Mouse (Mus musculus) CH12.LX (cell line): ENCODE measurements around the gene Gnai2. TPM values are rescaled to one million over a fixed set of nuclear protein-coding genes. Genes with fewer than 3 reads are reported as not detected.

ENCODE experiments used
- DNase-seq: peaks from one replicate; pipeline ENCODE4 v3.0.0-alpha.2; 2013; ENCODE audit errors: extremely low read depth
- H3K27ac ChIP-seq: 2 replicates; pipeline ENCODE4 v1.5.1; 2012; ENCODE audit warnings: low read depth, mild to moderate bottlenecking, control low read depth, moderate library complexity; ENCODE audit not compliant: insufficient read depth
- H3K27me3 ChIP-seq: replicated peaks from 2 replicates; pipeline ENCODE3; 2012; ENCODE audit warnings: inconsistent platforms
- H3K36me3 ChIP-seq, 2 experiments: replicated peaks in 1 of 2; 2 replicates each; pipeline versions ENCODE3 to v1.6.1; 2012; ENCODE audit warnings: inconsistent platforms in 1 of 2, low read length in 1 of 2, mild to moderate bottlenecking in 1 of 2, mixed read lengths in 1 of 2, moderate library complexity in 1 of 2; ENCODE audit not compliant: control insufficient read depth in 1 of 2, insufficient read depth in 1 of 2
- H3K4me1 ChIP-seq, 2 experiments: 2 replicates each; pipeline ENCODE4 v1.6.1; 2012; ENCODE audit warnings: inconsistent platforms in 1 of 2, moderate library complexity in 1 of 2; ENCODE audit not compliant: insufficient read depth in 2 of 2, control insufficient read depth in 1 of 2
- H3K4me2 ChIP-seq: 2 replicates; pipeline ENCODE4 v1.6.1; 2012; ENCODE audit warnings: low read depth, mild to moderate bottlenecking, control low read depth; ENCODE audit not compliant: poor library complexity, insufficient read depth, severe bottlenecking
- H3K4me3 ChIP-seq, 3 experiments: fragments of 150-350 bp in 1 of 3; sonication (generic) in 1 of 3; replicated peaks in 1 of 3; 2 replicates each; pipeline versions ENCODE3 to v1.5.1; 2011 to 2012; ENCODE audit warnings: low read depth in 2 of 3, low read length in 2 of 3, mild to moderate bottlenecking in 2 of 3, moderate library complexity in 2 of 3, control low read depth in 1 of 3, improper control_type of control experiment in 1 of 3, inconsistent platforms in 1 of 3, mixed read lengths in 1 of 3; ENCODE audit not compliant: poor library complexity in 1 of 3
- H3K79me2 ChIP-seq: replicated peaks from 2 replicates; pipeline ENCODE4 v1.6.1; 2012; ENCODE audit warnings: mild to moderate bottlenecking, moderate library complexity; ENCODE audit not compliant: control insufficient read depth, poor library complexity, insufficient read depth, severe bottlenecking; ENCODE audit errors: extremely low read depth
- H3K9ac ChIP-seq: 2 replicates; pipeline ENCODE4 v1.6.1; 2012; ENCODE audit warnings: low read depth, mild to moderate bottlenecking, control low read depth, moderate library complexity; ENCODE audit not compliant: insufficient read depth
- H3K9me3 ChIP-seq: replicated peaks from 2 replicates; pipeline ENCODE3; 2012; ENCODE audit warnings: low read length, inconsistent platforms, mixed read lengths
- CHD2 ChIP-seq: IDR thresholded peaks from 2 replicates; pipeline ENCODE4 v1.6.1; 2011; ENCODE audit warnings: low read length, improper control_type of control experiment
- CTCF ChIP-seq, 2 experiments: IDR thresholded peaks in 1 of 2; conservative IDR thresholded peaks in 1 of 2; 2 replicates each; pipeline ENCODE4 v1.5.1; 2011 to 2012; ENCODE audit warnings: low read depth in 2 of 2, low read length in 2 of 2, improper control_type of control experiment in 1 of 2, inconsistent platforms in 1 of 2, mild to moderate bottlenecking in 1 of 2, moderate library complexity in 1 of 2
- EP300 ChIP-seq: IDR thresholded peaks from 2 replicates; pipeline ENCODE4 v1.6.1; 2011; ENCODE audit warnings: low read length, improper control_type of control experiment
- ETS1 ChIP-seq: conservative IDR thresholded peaks from 2 replicates; pipeline ENCODE4 v1.6.1; 2012; ENCODE audit warnings: low read depth, mild to moderate bottlenecking, inconsistent platforms, low read length, improper control_type of control experiment, moderate library complexity
- HCFC1 ChIP-seq: IDR thresholded peaks from 2 replicates; pipeline ENCODE4 v1.6.1; 2012; ENCODE audit warnings: low read depth, mild to moderate bottlenecking, inconsistent platforms, low read length, improper control_type of control experiment
- JUN ChIP-seq: IDR thresholded peaks from 2 replicates; pipeline ENCODE4 v1.6.1; 2011; ENCODE audit warnings: low read depth, mild to moderate bottlenecking, low read length, improper control_type of control experiment, moderate library complexity; ENCODE audit not compliant: insufficient read depth
- MAFK ChIP-seq: IDR thresholded peaks from 2 replicates; pipeline ENCODE4 v1.6.1; 2011; ENCODE audit warnings: low read length, improper control_type of control experiment; ENCODE audit not compliant: insufficient replicate concordance
- MEF2A ChIP-seq: IDR thresholded peaks from 2 replicates; pipeline ENCODE4 v1.6.1; 2014; ENCODE audit warnings: low read depth, mild to moderate bottlenecking, inconsistent platforms, low read length, improper control_type of control experiment, borderline replicate concordance
- PAX5 ChIP-seq: IDR thresholded peaks from 2 replicates; pipeline ENCODE4 v1.6.1; 2012; ENCODE audit warnings: low read length, inconsistent platforms, mixed read lengths
- POLR2A ChIP-seq: IDR thresholded peaks from 2 replicates; pipeline ENCODE4 v1.6.1; 2011; ENCODE audit warnings: low read depth, mild to moderate bottlenecking, improper control_type of control experiment, low read length
- POLR2AphosphoS2 ChIP-seq: IDR thresholded peaks from 2 replicates; pipeline ENCODE4 v1.6.1; 2011; ENCODE audit warnings: low read depth, low read length, improper control_type of control experiment
- RAD21 ChIP-seq: IDR thresholded peaks from 2 replicates; pipeline ENCODE4 v1.6.1; 2011; ENCODE audit warnings: low read depth, mild to moderate bottlenecking, low read length, improper control_type of control experiment, moderate library complexity
- RCOR1 ChIP-seq: conservative IDR thresholded peaks from 2 replicates; pipeline ENCODE4 v1.6.1; 2012; ENCODE audit warnings: low read depth, mild to moderate bottlenecking, inconsistent platforms, low read length, improper control_type of control experiment
- SMC3 ChIP-seq: IDR thresholded peaks from 2 replicates; pipeline ENCODE4 v1.6.1; 2011; ENCODE audit warnings: low read depth, low read length, improper control_type of control experiment
- USF1 ChIP-seq: IDR thresholded peaks from 2 replicates; pipeline ENCODE4 v1.6.1; 2014; ENCODE audit warnings: low read depth, mild to moderate bottlenecking, inconsistent platforms, low read length, improper control_type of control experiment
- USF2 ChIP-seq: conservative IDR thresholded peaks from 2 replicates; pipeline ENCODE4 v1.6.1; 2011; ENCODE audit warnings: low read depth, low read length, improper control_type of control experiment
- ZMIZ1 ChIP-seq: IDR thresholded peaks from 2 replicates; pipeline ENCODE4 v1.6.1; 2012; ENCODE audit warnings: low read depth, mild to moderate bottlenecking, inconsistent platforms, low read length, improper control_type of control experiment
- ZNF384 ChIP-seq: IDR thresholded peaks from 2 replicates; pipeline ENCODE4 v1.6.1; 2012; ENCODE audit warnings: low read depth, low read length, improper control_type of control experiment, inconsistent platforms
- dilution Hi-C: fragments of 300-500 bp; cut with MboI; formaldehyde crosslinking; loops from 2 replicates; pipeline ENCODE4 v1.14.3; 2020; ENCODE audit warnings: low sequenced_read_pairs; ENCODE audit not compliant: extremely low pct_unique_long_range_greater_than_20kb, extremely low pct_ligation_motif_present
- in situ Hi-C: fragments of 300-500 bp; cut with MboI; formaldehyde crosslinking; loops from 3 replicates; pipeline ENCODE4 v1.14.3; 2019; ENCODE audit warnings: low sequenced_read_pairs, low pct_ligation_motif_present, low pct_unique_long_range_greater_than_20kb, mixed read lengths
- polyA plus RNA-seq: library from polyadenylated mRNA; unstranded; fragments of >175 nt; gene quantifications from 2 replicates; pipeline ENCODE4 v1.2.1, GENCODE M21; 2012; ENCODE audit warnings: low read depth; ENCODE audit not compliant: insufficient read length
- total RNA-seq, 2 experiments: library from RNA; depleted of rRNA; stranded (reverse); fragments of 300-350 nt in 1 of 2; fragments of >200 nt in 1 of 2; gene quantifications; 2 replicates each; pipeline ENCODE4 v1.2.3; 2012 to 2014

Gene Gnai2
- total and polyA plus RNA-seq, 3 experiments = 86.2 to 262 (median 154) TPM

DNA sequence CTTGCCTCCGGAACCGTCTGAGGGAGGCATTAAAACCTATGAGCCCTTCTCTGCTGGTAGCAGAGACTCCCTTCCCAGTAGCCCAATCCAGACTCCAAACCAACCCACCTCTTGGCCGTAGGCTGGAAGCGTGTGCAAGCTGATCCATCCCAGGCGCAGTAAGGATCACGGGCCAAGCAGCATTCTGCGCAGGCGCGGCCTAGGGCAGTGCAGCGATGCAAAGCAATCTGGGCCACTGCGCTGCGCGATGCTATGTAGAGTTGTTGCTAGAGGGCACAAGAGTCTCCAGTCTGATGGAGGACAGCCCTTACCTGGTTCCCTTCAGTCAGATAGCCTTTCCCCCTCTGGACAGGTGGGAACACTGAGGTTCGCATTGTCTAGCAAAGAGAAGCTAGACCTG lies 35.3 kb downstream of the Gnai2 start:
- H3K4me3 ChIP-seq = no peak overlapping the region
- no peak overlapping the region for H3K9ac ChIP-seq
- dilution Hi-C loops = no loop called here
- H3K79me2 ChIP-seq = no peaks in the 10 kb centered on the region
- no peak overlapping the region for H3K4me2 ChIP-seq
- DNase-seq = no peak
- in situ Hi-C loops = no loop called here
- H3K4me1 ChIP-seq = peaks cover 24 to 43% of the 10 kb centered on the region in 2 experiments
- H3K27ac ChIP-seq = no peak overlapping the region
- no peaks in the 10 kb centered on the region for H3K27me3 ChIP-seq
- no peaks in the 10 kb centered on the region for H3K9me3 ChIP-seq
- peaks cover 4 to 66% of the 10 kb centered on the region in 2 experiments for H3K36me3 ChIP-seq
- TF ChIP-seq HCFC1 = no peak
- no peak for TF ChIP-seq MAFK
- TF ChIP-seq USF2 = no peak
- no peak for TF ChIP-seq EP300
- no peak for TF ChIP-seq ZMIZ1
- no peak for TF ChIP-seq CHD2
- no peak for TF ChIP-seq RCOR1

DNA sequence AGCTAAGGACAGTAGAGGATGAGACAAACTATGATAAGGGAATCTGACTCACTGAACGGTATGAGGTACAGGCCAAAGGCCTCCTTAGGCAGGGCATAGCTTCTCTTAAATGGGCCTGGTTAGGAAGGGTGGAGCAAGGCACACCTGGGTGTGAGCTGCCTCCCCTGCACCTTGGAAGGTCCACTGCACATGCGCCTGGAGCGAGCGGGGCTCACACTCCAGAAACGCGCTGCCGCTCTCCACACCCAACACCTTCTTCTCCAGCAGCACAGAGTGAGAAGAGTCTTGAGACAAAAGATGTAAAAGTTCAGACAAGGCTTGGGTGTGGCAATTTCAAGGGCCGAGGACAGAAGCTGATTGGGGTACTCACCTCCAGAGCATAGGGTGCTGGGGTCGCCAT lies 35.7 kb downstream of the Gnai2 start:
- Histone ChIP-seq H3K4me3 (no peak overlapping the region), H3K27me3 (no peaks in the 10 kb centered on the region), H3K9ac (no peak overlapping the region), H3K27ac (no peak overlapping the region), H3K4me2 (no peak overlapping the region), H3K79me2 (no peaks in the 10 kb centered on the region), H3K36me3 (peaks cover 4 to 70% of the 10 kb centered on the region in 2 experiments), H3K9me3 (no peaks in the 10 kb centered on the region), H3K4me1 (peaks cover 24 to 39% of the 10 kb centered on the region in 2 experiments)
- dilution Hi-C loops = no loop called here
- no peak for TF ChIP-seq ETS1
- no peak for TF ChIP-seq POLR2A
- no peak for TF ChIP-seq CTCF (conservative IDR thresholded peaks at IDR 0.05 in 1 of 2, IDR thresholded peaks at IDR 0.05 in 1 of 2; ENCODE audit: low read depth in 2 of 2, low read length in 2 of 2)
- no peak for TF ChIP-seq ZNF384
- no peak for TF ChIP-seq USF1
- TF ChIP-seq JUN = no peak
- no peak for TF ChIP-seq MEF2A
- TF ChIP-seq SMC3 = no peak
- no peak for TF ChIP-seq RAD21
- no peak for TF ChIP-seq PAX5
- TF ChIP-seq POLR2AphosphoS2 = no peak
- in situ Hi-C loops = no loop called here
- no peak for DNase-seq
